Mouse (Mus musculus): ENCODE measurements at regions not wholly inside any gene's neighbourhood (a gene's known extent, or its start where the extent isn't known, plus 50 kb on each side); places are given as distances from the start of the nearest gene placed in this dataset.

DNA sequence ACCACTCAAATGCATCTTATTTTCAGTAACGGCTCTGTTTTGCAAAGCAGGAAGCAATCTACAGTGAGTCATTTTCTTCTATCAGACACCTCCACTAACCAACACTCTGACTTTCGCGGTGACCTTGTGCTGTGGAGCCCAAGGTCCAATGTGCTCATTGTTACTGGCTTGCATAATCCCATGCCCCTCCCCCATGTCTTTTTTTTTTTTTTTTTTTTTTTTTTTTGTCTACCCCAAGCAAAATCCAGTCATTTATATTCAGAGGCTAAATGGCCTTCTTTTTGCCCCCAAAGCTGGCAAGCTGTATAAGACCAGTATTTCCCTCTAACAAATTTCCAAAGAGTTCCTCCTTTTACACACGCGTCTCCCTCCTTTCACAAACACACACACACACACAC is 452.1 kb upstream of the Pou3f3 start:
- no peak overlapping the region for H3K4me2 ChIP-seq
- DNase-seq (ENCODE audit: low spot score) (no peak), ATAC-seq (replicated peaks; ENCODE audit: low FRiP score) (no peak; the same call in 1 of the 2 replicates)
- H3K4me1 ChIP-seq (replicated peaks; ENCODE audit: control insufficient read depth, insufficient read depth, low read length) = 0 out of 2 replicates have a peak, but pooled peaks cover 2% of the 10 kb centered on the region
- H3K4me3 ChIP-seq (ENCODE audit: low read depth, low read length) = no peak overlapping the region
- H3K27ac ChIP-seq (ENCODE audit: low read depth, low read length) = no peak overlapping the region
- 49% methylated on average over 5 of the region's 5 CpGs for whole genome bisulfite sequencing
- no peaks in the 10 kb centered on the region for H3K36me3 ChIP-seq (ENCODE audit: control insufficient read depth, insufficient read depth, low read length)
- H3K9ac ChIP-seq (ENCODE audit: low read depth, low read length) = no peak overlapping the region
- H3K9me3 ChIP-seq (ENCODE audit: control insufficient read depth, low read length) = no peaks in the 10 kb centered on the region
- H3K27me3 ChIP-seq (replicated peaks; ENCODE audit: control insufficient read depth, insufficient read depth, low read length) = no peaks in the 10 kb centered on the region

DNA sequence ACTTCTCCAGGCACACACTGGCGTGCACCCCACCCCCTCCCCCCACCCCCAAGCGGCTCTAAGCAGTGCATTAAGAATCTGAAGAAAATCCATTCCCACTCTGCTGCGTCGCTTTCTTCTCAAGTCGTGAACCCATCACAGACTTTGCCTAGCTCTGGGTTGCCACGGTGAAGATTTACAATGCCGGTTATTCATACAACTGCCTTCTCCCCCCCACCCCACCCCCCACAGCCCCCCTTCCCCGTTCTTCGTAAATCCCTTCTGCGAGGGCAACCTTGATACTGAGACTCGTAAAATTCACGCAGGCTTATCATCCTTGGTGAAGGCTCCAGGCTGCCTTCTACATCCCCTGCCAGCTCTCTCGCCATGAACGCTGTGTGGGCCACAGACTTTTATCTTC is 451.7 kb upstream of the Pou3f3 start:
- Histone ChIP-seq H3K4me1 (replicated peaks; ENCODE audit: control insufficient read depth, insufficient read depth, low read length) (0 out of 2 replicates have a peak, but pooled peaks cover 2% of the 10 kb centered on the region), H3K27me3 (replicated peaks; ENCODE audit: control insufficient read depth, insufficient read depth, low read length) (no peaks in the 10 kb centered on the region), H3K4me2 (no peak overlapping the region), H3K36me3 (ENCODE audit: control insufficient read depth, insufficient read depth, low read length) (no peaks in the 10 kb centered on the region), H3K9ac (ENCODE audit: low read depth, low read length) (no peak overlapping the region), H3K9me3 (ENCODE audit: control insufficient read depth, low read length) (no peaks in the 10 kb centered on the region), H3K4me3 (ENCODE audit: low read depth, low read length) (no peak overlapping the region), H3K27ac (ENCODE audit: low read depth, low read length) (no peak overlapping the region)
- ATAC-seq (replicated peaks; ENCODE audit: low FRiP score) (no peak), DNase-seq (ENCODE audit: low spot score) (no peak)
- WGBS = 26% methylated on average over 14 of the region's 14 CpGs

- H3K4me1 ChIP-seq (replicated peaks; ENCODE audit: control insufficient read depth, insufficient read depth, low read length) = no peaks in the 10 kb centered on the region
- H3K4me2 ChIP-seq = no peak overlapping the region
- ATAC-seq (replicated peaks; ENCODE audit: low FRiP score) = no peak
- DNase-seq (ENCODE audit: low spot score) = no peak
- H3K36me3 ChIP-seq (ENCODE audit: control insufficient read depth, insufficient read depth, low read length) = no peaks in the 10 kb centered on the region
- no peak overlapping the region for H3K4me3 ChIP-seq (ENCODE audit: low read depth, low read length)
- H3K9me3 ChIP-seq (ENCODE audit: control insufficient read depth, low read length) = no peaks in the 10 kb centered on the region
- H3K27ac ChIP-seq (ENCODE audit: low read depth, low read length) = no peak overlapping the region
- no peaks in the 10 kb centered on the region for H3K27me3 ChIP-seq (replicated peaks; ENCODE audit: control insufficient read depth, insufficient read depth, low read length)
- 89% methylated on average over 3 of the region's 3 CpGs for WGBS
- H3K9ac ChIP-seq (ENCODE audit: low read depth, low read length) = no peak overlapping the region
Observed at GRCm38 (mm10) chr1:42252386-42252785, 443.2 kb upstream of the Pou3f3 start.

GRCm38 (mm10) chr1:42253786-42254185 is 441.8 kb upstream of the Pou3f3 start:
- no peaks in the 10 kb centered on the region for H3K9me3 ChIP-seq (ENCODE audit: control insufficient read depth, low read length)
- DNase-seq (ENCODE audit: low spot score) = no peak
- H3K4me3 ChIP-seq (ENCODE audit: low read depth, low read length) = no peak overlapping the region
- no peaks in the 10 kb centered on the region for H3K4me1 ChIP-seq (replicated peaks; ENCODE audit: control insufficient read depth, insufficient read depth, low read length)
- no peak overlapping the region for H3K4me2 ChIP-seq
- WGBS = 75% methylated on average over 3 of the region's 3 CpGs
- H3K9ac ChIP-seq (ENCODE audit: low read depth, low read length) = no peak overlapping the region
- no peak overlapping the region for H3K27ac ChIP-seq (ENCODE audit: low read depth, low read length)
- no peaks in the 10 kb centered on the region for H3K36me3 ChIP-seq (ENCODE audit: control insufficient read depth, insufficient read depth, low read length)
- ATAC-seq (replicated peaks; ENCODE audit: low FRiP score) = no peak
- H3K27me3 ChIP-seq (replicated peaks; ENCODE audit: control insufficient read depth, insufficient read depth, low read length) = no peaks in the 10 kb centered on the region

DNA sequence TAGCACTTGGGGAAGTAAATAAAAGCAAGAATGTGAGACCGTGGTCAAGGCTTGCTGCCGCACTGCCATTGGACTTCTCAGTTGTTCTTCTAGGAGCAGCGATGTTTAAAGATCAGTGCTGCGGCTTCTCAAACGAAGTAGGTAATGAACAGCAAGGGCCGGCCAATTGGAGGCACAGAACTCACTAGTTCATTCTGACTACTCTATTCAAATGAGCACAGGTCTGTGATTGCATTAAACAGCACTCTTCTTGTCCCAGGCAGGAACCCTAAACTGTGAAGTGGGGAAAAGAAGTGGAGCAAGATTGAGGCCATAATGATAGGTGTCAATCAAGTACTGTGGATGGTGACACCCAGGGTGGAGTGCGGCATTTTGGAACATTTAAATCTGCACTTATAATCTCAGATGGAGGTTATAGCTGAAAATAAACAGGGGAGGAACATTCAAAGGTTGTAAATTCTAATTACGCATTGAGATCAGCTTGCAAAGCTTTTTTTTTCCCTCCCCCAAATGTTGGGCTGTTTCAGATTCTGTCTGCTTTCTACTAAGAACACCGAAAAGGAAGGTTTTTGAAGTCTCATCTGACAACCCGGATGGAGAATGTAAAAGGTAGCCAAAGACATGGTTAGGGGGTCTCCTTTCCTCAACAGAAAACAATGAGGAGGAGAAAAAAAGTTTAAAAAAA is 438.5 kb upstream of the Pou3f3 start:
- no peak overlapping the region for H3K9ac ChIP-seq (ENCODE audit: low read depth, low read length)
- ATAC-seq (replicated peaks; ENCODE audit: low FRiP score) = no peak
- WGBS = 80% methylated on average over 10 of the region's 10 CpGs

GRCm38 (mm10) chr1:42257801-42258593 is 437.6 kb upstream of the Pou3f3 start:
- Histone ChIP-seq H3K9ac (ENCODE audit: low read depth, low read length) (no peak overlapping the region), H3K27me3 (replicated peaks; ENCODE audit: control insufficient read depth, insufficient read depth, low read length) (no peaks in the 10 kb centered on the region), H3K27ac (ENCODE audit: low read depth, low read length) (no peak overlapping the region), H3K4me3 (ENCODE audit: low read depth, low read length) (no peak overlapping the region), H3K36me3 (ENCODE audit: control insufficient read depth, insufficient read depth, low read length) (no peaks in the 10 kb centered on the region), H3K4me2 (no peak overlapping the region), H3K9me3 (ENCODE audit: control insufficient read depth, low read length) (no peaks in the 10 kb centered on the region), H3K4me1 (replicated peaks; ENCODE audit: control insufficient read depth, insufficient read depth, low read length) (no peaks in the 10 kb centered on the region)
- no peak for ATAC-seq (replicated peaks; ENCODE audit: low FRiP score)
- DNase-seq (ENCODE audit: low spot score) = no peak
- 59% methylated on average over 19 of the region's 19 CpGs for WGBS

More for the DNA sequence above, 438.5 kb upstream of the Pou3f3 start:
- Histone ChIP-seq H3K27ac (ENCODE audit: low read depth, low read length) (no peak overlapping the region), H3K4me1 (replicated peaks; ENCODE audit: control insufficient read depth, insufficient read depth, low read length) (no peaks in the 10 kb centered on the region), H3K4me2 (no peak overlapping the region), H3K9me3 (ENCODE audit: control insufficient read depth, low read length) (no peaks in the 10 kb centered on the region), H3K36me3 (ENCODE audit: control insufficient read depth, insufficient read depth, low read length) (no peaks in the 10 kb centered on the region), H3K4me3 (ENCODE audit: low read depth, low read length) (no peak overlapping the region), H3K27me3 (replicated peaks; ENCODE audit: control insufficient read depth, insufficient read depth, low read length) (no peaks in the 10 kb centered on the region)
- no peak for DNase-seq (ENCODE audit: low spot score)

DNA sequence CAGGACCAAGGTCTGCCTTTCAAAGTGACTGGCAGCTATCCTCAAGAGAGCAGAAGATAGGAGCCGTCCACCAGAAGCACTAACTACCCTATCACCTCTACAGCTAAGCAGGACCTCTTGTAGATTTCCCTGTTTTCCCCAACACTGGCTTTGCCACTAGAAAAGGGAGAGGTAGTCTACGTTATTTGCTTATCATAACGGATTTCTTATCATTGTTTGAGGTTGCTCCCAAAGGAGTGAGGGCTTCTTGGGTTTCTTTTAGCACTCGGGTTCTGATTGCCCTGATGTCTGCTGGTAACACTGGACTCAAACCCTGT is 437.0 kb upstream of the Pou3f3 start:
- Histone ChIP-seq H3K9ac (ENCODE audit: low read depth, low read length) (no peak overlapping the region), H3K4me3 (ENCODE audit: low read depth, low read length) (no peak overlapping the region), H3K27me3 (replicated peaks; ENCODE audit: control insufficient read depth, insufficient read depth, low read length) (no peaks in the 10 kb centered on the region), H3K36me3 (ENCODE audit: control insufficient read depth, insufficient read depth, low read length) (no peaks in the 10 kb centered on the region), H3K9me3 (ENCODE audit: control insufficient read depth, low read length) (no peaks in the 10 kb centered on the region), H3K4me2 (no peak overlapping the region), H3K4me1 (replicated peaks; ENCODE audit: control insufficient read depth, insufficient read depth, low read length) (no peaks in the 10 kb centered on the region), H3K27ac (ENCODE audit: low read depth, low read length) (no peak overlapping the region)
- WGBS = 32% methylated on average over 4 of the region's 4 CpGs
- DNase-seq (ENCODE audit: low spot score) = no peak
- ATAC-seq (replicated peaks; ENCODE audit: low FRiP score) = no peak

- Histone ChIP-seq H3K36me3 (ENCODE audit: control insufficient read depth, insufficient read depth, low read length) (no peaks in the 10 kb centered on the region), H3K27me3 (replicated peaks; ENCODE audit: control insufficient read depth, insufficient read depth, low read length) (no peaks in the 10 kb centered on the region), H3K4me1 (replicated peaks; ENCODE audit: control insufficient read depth, insufficient read depth, low read length) (no peaks in the 10 kb centered on the region), H3K9me3 (ENCODE audit: control insufficient read depth, low read length) (no peaks in the 10 kb centered on the region), H3K27ac (ENCODE audit: low read depth, low read length) (no peak overlapping the region), H3K9ac (ENCODE audit: low read depth, low read length) (no peak overlapping the region), H3K4me2 (no peak overlapping the region), H3K4me3 (ENCODE audit: low read depth, low read length) (no peak overlapping the region)
- 53% methylated on average over 12 of the region's 13 CpGs for WGBS
- DNase-seq (ENCODE audit: low spot score) = no peak
- no peak for ATAC-seq (replicated peaks; ENCODE audit: low FRiP score)
Observed at GRCm38 (mm10) chr1:42259216-42259977, 436.2 kb upstream of the Pou3f3 start.

All from liver, embryonic 11.5 days (tissue).